Mouse (Mus musculus) spleen, adult 2 months (tissue): ENCODE measurements at regions not wholly inside any gene's neighbourhood (a gene's known extent, or its start where the extent isn't known, plus 50 kb on each side); places are given as distances from the start of the nearest gene placed in this dataset.

Experiments
- CTCF ChIP-seq: fragments of 200-500 bp; IDR thresholded peaks from 2 replicates; pipeline ENCODE4 v1.5.1; 2011; ENCODE audit warnings: mild to moderate bottlenecking, inconsistent platforms; ENCODE audit not compliant: insufficient read depth, insufficient read length, insufficient replicate concordance; ENCODE audit errors: extremely low read depth
- POLR2A ChIP-seq: fragments of 200-500 bp; IDR thresholded peaks from 2 replicates; pipeline ENCODE4 v1.6.1; 2011; ENCODE audit warnings: low read depth, low read length, inconsistent platforms

DNA sequence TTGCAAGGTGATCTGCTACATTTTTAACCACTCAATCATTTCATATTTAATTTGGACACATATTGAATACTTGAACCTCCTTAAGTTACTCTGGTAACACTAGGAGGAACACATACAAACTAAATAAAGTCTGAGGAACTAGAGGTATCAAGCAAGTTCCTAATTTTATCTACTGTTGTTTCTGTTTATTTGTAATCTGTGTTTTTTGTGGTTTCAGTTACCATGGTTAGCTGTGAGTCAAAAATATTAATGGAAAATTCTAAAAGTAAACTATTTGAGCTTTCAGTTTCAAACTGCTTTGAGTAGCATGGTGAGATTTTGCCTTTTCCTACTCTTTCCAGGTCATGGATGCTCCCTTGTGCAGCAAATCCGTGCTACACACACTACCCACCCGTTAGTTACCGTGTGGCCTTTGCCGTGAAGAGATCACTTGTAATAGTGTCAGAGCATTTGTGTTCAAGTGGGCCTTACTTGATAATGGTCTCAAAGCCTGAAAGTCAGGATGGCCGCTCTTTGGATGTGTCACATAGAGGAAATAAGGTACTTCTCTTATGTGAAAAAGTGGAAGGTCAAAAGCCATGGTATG is 177.0 kb upstream of the Stt3b start:
- TF ChIP-seq CTCF (no peak), POLR2A (no peak)
